Mouse (Mus musculus) stomach, postnatal 0 days (tissue): ENCODE measurements around the gene Unc13a. TPM values are rescaled to one million over a fixed set of nuclear protein-coding genes. Genes with fewer than 3 reads are reported as not detected.

ENCODE experiments used
- ATAC-seq: fragments of 200-750 bp; cut with Nextera tagmentation; 2 replicates; pipeline ENCODE4 v1.8.0; 2017; ENCODE audit not compliant: low FRiP score, low TSS enrichment
- DNase-seq: peaks from one replicate; pipeline ENCODE4 v3.0.0-alpha.2; 2016; ENCODE audit warnings: low spot score
- H3K27ac ChIP-seq: fragments of 300-500 bp; sonication (generic); replicated peaks from 2 replicates; pipeline ENCODE4 v1.5.1; 2014; ENCODE audit warnings: mild to moderate bottlenecking, control low read depth
- H3K27me3 ChIP-seq: fragments of 300-500 bp; sonication (generic); 2 replicates; pipeline ENCODE4 v1.6.1; 2014; ENCODE audit warnings: low read length; ENCODE audit not compliant: control insufficient read depth, insufficient read depth
- H3K36me3 ChIP-seq: fragments of 300-500 bp; sonication (generic); 2 replicates; pipeline ENCODE4 v1.6.1; 2014; ENCODE audit warnings: low read length, mixed read lengths; ENCODE audit not compliant: control insufficient read depth, insufficient read depth
- H3K4me1 ChIP-seq: fragments of 300-500 bp; sonication (generic); replicated peaks from 2 replicates; pipeline ENCODE4 v1.6.1; 2014; ENCODE audit warnings: antibody characterized with exemption; ENCODE audit not compliant: control insufficient read depth, insufficient read depth
- H3K4me2 ChIP-seq: fragments of 300-500 bp; sonication (generic); replicated peaks from 2 replicates; pipeline ENCODE4 v1.6.1; 2014; ENCODE audit warnings: low read depth, mild to moderate bottlenecking, control low read depth, moderate library complexity
- H3K4me3 ChIP-seq: fragments of 300-500 bp; sonication (generic); 2 replicates; pipeline ENCODE4 v1.5.1; 2014; ENCODE audit warnings: low read depth, low read length, control low read depth
- H3K9ac ChIP-seq: fragments of 300-500 bp; sonication (generic); 2 replicates; pipeline ENCODE4 v1.6.1; 2014; ENCODE audit warnings: mild to moderate bottlenecking, low read length, control low read depth, mixed read lengths
- H3K9me3 ChIP-seq: fragments of 300-500 bp; sonication (generic); 2 replicates; pipeline ENCODE4 v1.6.1; 2016; ENCODE audit warnings: low read length; ENCODE audit not compliant: control insufficient read depth
- CTCF ChIP-seq: IDR thresholded peaks from 2 replicates; pipeline ENCODE4 v1.5.1; 2016; ENCODE audit warnings: antibody characterized with exemption, low read depth, mild to moderate bottlenecking, moderate library complexity
- EP300 ChIP-seq: optimal IDR thresholded peaks from 2 replicates; pipeline ENCODE3; 2016; ENCODE audit warnings: antibody characterized with exemption
- WGBS: fragments of 180-500 bp; shearing (Covaris S2); extraction: QIAGEN DNeasy Blood & Tissue Kit; methylation state at CpG from one replicate; pipeline ENCODE4 v1.1.7; 2014; 5-methylcytosine and 5-hydroxymethylcytosine counted together
- polyA plus RNA-seq: library from polyadenylated mRNA; unstranded; fragments of >200 nt; fragmentation: Nextera tagmentation; extraction: Ambion mirVana; gene quantifications from 2 replicates; pipeline ENCODE4 v1.2.1, GENCODE M21; 2015

Gene Unc13a
- polyA plus RNA-seq, 1 experiment from 2014 or later = 0.46 TPM

GRCm38 (mm10) chr8:71667256-71667655 is 4.3 kb downstream of the Unc13a start:
- DNase-seq (no peak), ATAC-seq (no peak)
- no peak overlapping the region for H3K4me3 ChIP-seq
- no peaks in the 10 kb centered on the region for H3K36me3 ChIP-seq
- no peaks in the 10 kb centered on the region for H3K27me3 ChIP-seq
- H3K4me2 ChIP-seq = no peak overlapping the region
- H3K9ac ChIP-seq = no peak overlapping the region
- H3K9me3 ChIP-seq = no peaks in the 10 kb centered on the region
- no peak overlapping the region for H3K27ac ChIP-seq
- TF ChIP-seq CTCF (no peak), EP300 (no peak)
- 60% methylated on average over 5 of the region's 5 CpGs for WGBS
- H3K4me1 ChIP-seq = peaks cover 7% of the 10 kb centered on the region; the same call in 1 of the 2 replicates

- Histone ChIP-seq H3K4me1 (peaks cover 7% of the 10 kb centered on the region; the same call in 1 of the 2 replicates), H3K27me3 (no peaks in the 10 kb centered on the region), H3K4me2 (no peak overlapping the region), H3K4me3 (no peak overlapping the region), H3K9me3 (no peaks in the 10 kb centered on the region), H3K27ac (no peak overlapping the region), H3K9ac (no peak overlapping the region), H3K36me3 (no peaks in the 10 kb centered on the region)
- WGBS = 57% methylated on average over 1 of the region's 1 CpGs
- TF ChIP-seq EP300 (no peak), CTCF (no peak)
- DNase-seq (no peak), ATAC-seq (no peak)
Measured at GRCm38 (mm10) chr8:71666855-71667254, 4.7 kb downstream of the Unc13a start.

GRCm38 (mm10) chr8:71665331-71666130 is 6.0 kb downstream of the Unc13a start:
- Histone ChIP-seq H3K27ac (no peak overlapping the region), H3K27me3 (peaks cover under 1% of the 10 kb centered on the region; the same call in 1 of the 2 replicates), H3K9me3 (no peaks in the 10 kb centered on the region), H3K9ac (no peak overlapping the region), H3K4me3 (no peak overlapping the region), H3K4me2 (peak overlapping the region; percentile 44), H3K36me3 (no peaks in the 10 kb centered on the region), H3K4me1 (no peaks in the 10 kb centered on the region; the same call in 1 of the 2 replicates)
- DNase-seq (peak; percentile 87), ATAC-seq (peak; percentile 68)
- 4% methylated on average over 21 of the region's 22 CpGs for WGBS
- TF ChIP-seq CTCF (no peak), EP300 (no peak)

GRCm38 (mm10) chr8:71660325-71661120 is 11.0 kb downstream of the Unc13a start:
- peak; percentile 84 for DNase-seq
- Histone ChIP-seq H3K4me2 (no peak overlapping the region), H3K9ac (no peak overlapping the region), H3K4me1 (no peaks in the 10 kb centered on the region), H3K27ac (no peak overlapping the region), H3K27me3 (peaks cover 4% of the 10 kb centered on the region; the same call in 1 of the 2 replicates), H3K4me3 (no peak overlapping the region), H3K36me3 (no peaks in the 10 kb centered on the region), H3K9me3 (no peaks in the 10 kb centered on the region)
- peak; percentile 98 for TF ChIP-seq CTCF
- no peak for TF ChIP-seq EP300
- ATAC-seq = peak; percentile 36; the same call in 1 of the 2 replicates
- WGBS = 9% methylated on average over 36 of the region's 36 CpGs

GRCm38 (mm10) chr8:71659751-71660150 is 11.8 kb downstream of the Unc13a start:
- Histone ChIP-seq H3K4me2 (no peak overlapping the region), H3K9me3 (no peaks in the 10 kb centered on the region), H3K4me3 (no peak overlapping the region), H3K27me3 (peaks cover 4% of the 10 kb centered on the region; the same call in 1 of the 2 replicates), H3K4me1 (no peaks in the 10 kb centered on the region), H3K27ac (no peak overlapping the region), H3K36me3 (no peaks in the 10 kb centered on the region), H3K9ac (peak overlapping the region; percentile 8; the same call in 1 of the 2 replicates)
- ATAC-seq (no peak), DNase-seq (no peak)
- TF ChIP-seq CTCF = no peak
- no peak for TF ChIP-seq EP300
- WGBS = 56% methylated on average over 1 of the region's 1 CpGs
